Mouse (Mus musculus) lung, postnatal 0 days (tissue): ENCODE measurements around the gene Dpep2nb.

Experiments used
- CTCF ChIP-seq: IDR thresholded peaks from 2 replicates; pipeline ENCODE4 v1.5.1; 2016; ENCODE audit warnings: antibody characterized with exemption, mild to moderate bottlenecking
- EP300 ChIP-seq: IDR thresholded peaks from 2 replicates; pipeline ENCODE4 v1.6.1; 2016; ENCODE audit warnings: antibody characterized with exemption, mild to moderate bottlenecking, control low read depth

- TF ChIP-seq CTCF = no peak
- no peak for TF ChIP-seq EP300
These were observed 17.2 kb downstream of the Dpep2nb start for GRCm38 (mm10) chr8:105988546-105988945.
